Mouse (Mus musculus) intestine, embryonic 16.5 days (tissue): Measurements from ENCODE around the gene Rhox13. TPM values are rescaled to one million over a fixed set of nuclear protein-coding genes. Genes with fewer than 3 reads are reported as not detected.

ENCODE experiments used
- ATAC-seq: fragments of 200-750 bp; cut with Nextera tagmentation; 2 replicates; pipeline ENCODE4 v1.8.0; 2017; ENCODE audit warnings: moderate TSS enrichment, moderate library complexity
- H3K27ac ChIP-seq: fragments of 300-500 bp; sonication (generic); 2 replicates; pipeline ENCODE4 v1.5.1; 2014; ENCODE audit warnings: mild to moderate bottlenecking, low read length
- H3K27me3 ChIP-seq: fragments of 300-500 bp; sonication (generic); replicated peaks from 2 replicates; pipeline ENCODE4 v1.6.1; 2014; ENCODE audit warnings: low read length, control low read depth, mixed read lengths; ENCODE audit not compliant: control insufficient read depth, insufficient read depth
- H3K36me3 ChIP-seq: fragments of 300-500 bp; sonication (generic); 2 replicates; pipeline ENCODE4 v1.6.1; 2014; ENCODE audit warnings: low read length, control low read depth; ENCODE audit not compliant: control insufficient read depth, insufficient read depth
- H3K4me1 ChIP-seq: fragments of 300-500 bp; sonication (generic); 2 replicates; pipeline ENCODE4 v1.6.1; 2014; ENCODE audit warnings: low read length, control low read depth, mixed read lengths; ENCODE audit not compliant: control insufficient read depth, insufficient read depth
- H3K4me2 ChIP-seq: fragments of 300-500 bp; sonication (generic); 2 replicates; pipeline ENCODE4 v1.6.1; 2014; ENCODE audit warnings: low read depth, low read length, control low read depth
- H3K4me3 ChIP-seq: fragments of 300-500 bp; sonication (generic); 2 replicates; pipeline ENCODE4 v1.5.1; 2014; ENCODE audit warnings: mild to moderate bottlenecking, low read length
- H3K9ac ChIP-seq: fragments of 300-500 bp; sonication (generic); 2 replicates; pipeline ENCODE4 v1.6.1; 2014; ENCODE audit warnings: low read depth, low read length
- H3K9me3 ChIP-seq: fragments of 300-500 bp; sonication (generic); 2 replicates; pipeline ENCODE4 v1.6.1; 2016; ENCODE audit warnings: low read length, control low read depth; ENCODE audit not compliant: control insufficient read depth
- WGBS: fragments of 180-500 bp; shearing (Covaris S2); extraction: QIAGEN DNeasy Blood & Tissue Kit; methylation state at CpG from one replicate; pipeline ENCODE4 v1.1.7; 2014; 5-methylcytosine and 5-hydroxymethylcytosine counted together
- polyA plus RNA-seq: library from polyadenylated mRNA; unstranded; fragments of >200 nt; fragmentation: Nextera tagmentation; extraction: Ambion mirVana; gene quantifications from 2 replicates; pipeline ENCODE4 v1.2.1, GENCODE M21; 2015

Gene Rhox13
- polyA plus RNA-seq: not detected in 2 replicates

GRCm38 (mm10) chrX:38120982-38121381 lies at the start of gene Rhox13:
Gene Rhox13, plus strand, starts transcription at chrX:38121219.
- H3K36me3 ChIP-seq: no peaks in the 10 kb centered on the region
- ATAC-seq: no peak
- H3K9me3 ChIP-seq: 0 out of 2 replicates have a peak, but pooled peaks cover 7% of the 10 kb centered on the region
- H3K9ac ChIP-seq: no peak within 1 kb of the TSS
- H3K4me1 ChIP-seq: no peaks in the 10 kb centered on the region
- no peak within 1 kb of the TSS for H3K4me3 ChIP-seq
- H3K27me3 ChIP-seq: no peaks in the 10 kb centered on the region
- WGBS: 94% methylated on average over 20 of the region's 20 CpGs
- H3K4me2 ChIP-seq: no peak within 1 kb of the TSS
- H3K27ac ChIP-seq: no peak within 1 kb of the TSS

- ATAC-seq: no peak
- Histone ChIP-seq H3K4me2 (no peak overlapping the region), H3K36me3 (no peaks in the 10 kb centered on the region), H3K9me3 (no peaks in the 10 kb centered on the region), H3K9ac (no peak overlapping the region), H3K27ac (no peak overlapping the region), H3K27me3 (no peaks in the 10 kb centered on the region), H3K4me1 (no peaks in the 10 kb centered on the region), H3K4me3 (no peak overlapping the region)
- 19% methylated on average over 12 of the region's 12 CpGs for WGBS
Measured at GRCm38 (mm10) chrX:38084226-38084625, 36.8 kb upstream of the Rhox13 start.

- ATAC-seq: no peak
- no peaks in the 10 kb centered on the region for H3K9me3 ChIP-seq
- WGBS: 85% methylated on average over 9 of the region's 9 CpGs
- H3K9ac ChIP-seq: no peak within 1 kb of the TSS
- H3K27me3 ChIP-seq: no peaks in the 10 kb centered on the region
- H3K4me1 ChIP-seq: no peaks in the 10 kb centered on the region
- H3K27ac ChIP-seq: no peak within 1 kb of the TSS
- no peak within 1 kb of the TSS for H3K4me3 ChIP-seq
- H3K4me2 ChIP-seq: no peak within 1 kb of the TSS
- no peaks in the 10 kb centered on the region for H3K36me3 ChIP-seq
Measured at GRCm38 (mm10) chrX:38085041-38085440, 36.0 kb upstream of the Rhox13 start, which contains the start of gene Rhox11. Gene Rhox11, minus strand, starts transcription at chrX:38085141.

- Histone ChIP-seq H3K36me3 (no peaks in the 10 kb centered on the region), H3K4me1 (no peaks in the 10 kb centered on the region), H3K4me2 (no peak within 1 kb of the TSS), H3K27ac (no peak within 1 kb of the TSS), H3K9me3 (no peaks in the 10 kb centered on the region), H3K4me3 (no peak within 1 kb of the TSS), H3K9ac (no peak within 1 kb of the TSS), H3K27me3 (no peaks in the 10 kb centered on the region)
- WGBS: 74% methylated on average over 4 of the region's 4 CpGs
- ATAC-seq: no peak
Measured at GRCm38 (mm10) chrX:38110807-38111206, 10.2 kb upstream of the Rhox13 start, which contains the start of gene Rhox12. Gene Rhox12, minus strand, starts transcription at chrX:38110907.

GRCm38 (mm10) chrX:38121478-38121877 lies 459 bp downstream of the Rhox13 start:
- no peak overlapping the region for H3K4me3 ChIP-seq
- no peaks in the 10 kb centered on the region for H3K27me3 ChIP-seq
- 88% methylated on average over 34 of the region's 34 CpGs for WGBS
- H3K9me3 ChIP-seq: 0 out of 2 replicates have a peak, but pooled peaks cover 7% of the 10 kb centered on the region
- H3K36me3 ChIP-seq: no peaks in the 10 kb centered on the region
- no peaks in the 10 kb centered on the region for H3K4me1 ChIP-seq
- no peak overlapping the region for H3K27ac ChIP-seq
- H3K9ac ChIP-seq: no peak overlapping the region
- H3K4me2 ChIP-seq: no peak overlapping the region
- no peak for ATAC-seq

- Histone ChIP-seq H3K9ac (no peak overlapping the region), H3K9me3 (no peaks in the 10 kb centered on the region)
- no peak for ATAC-seq
Measured at GRCm38 (mm10) chrX:38159097-38159496, 38.1 kb downstream of the Rhox13 start.

GRCm38 (mm10) chrX:38165315-38165714 lies 44.3 kb downstream of the Rhox13 start:
- H3K9ac ChIP-seq: no peak overlapping the region
- H3K27me3 ChIP-seq: no peaks in the 10 kb centered on the region
- H3K4me3 ChIP-seq: no peak overlapping the region
- H3K27ac ChIP-seq: no peak overlapping the region
- H3K36me3 ChIP-seq: no peaks in the 10 kb centered on the region
- ATAC-seq: no peak
- H3K9me3 ChIP-seq: no peaks in the 10 kb centered on the region
- no peak overlapping the region for H3K4me2 ChIP-seq
- no peaks in the 10 kb centered on the region for H3K4me1 ChIP-seq
- 76% methylated on average over 3 of the region's 3 CpGs for WGBS

More at GRCm38 (mm10) chrX:38159097-38159496, 38.1 kb downstream of the Rhox13 start:
- H3K4me2 ChIP-seq: no peak overlapping the region
- no peak overlapping the region for H3K27ac ChIP-seq
- no peaks in the 10 kb centered on the region for H3K27me3 ChIP-seq
- no peaks in the 10 kb centered on the region for H3K4me1 ChIP-seq
- H3K36me3 ChIP-seq: no peaks in the 10 kb centered on the region
- WGBS: 67% methylated on average over 1 of the region's 1 CpGs
- no peak overlapping the region for H3K4me3 ChIP-seq

GRCm38 (mm10) chrX:38166064-38166463 lies 45.0 kb downstream of the Rhox13 start:
- 77% methylated on average over 9 of the region's 9 CpGs for WGBS
- Histone ChIP-seq H3K9ac (no peak overlapping the region), H3K4me2 (no peak overlapping the region), H3K4me1 (no peaks in the 10 kb centered on the region), H3K9me3 (no peaks in the 10 kb centered on the region), H3K27me3 (no peaks in the 10 kb centered on the region), H3K27ac (no peak overlapping the region), H3K4me3 (no peak overlapping the region), H3K36me3 (no peaks in the 10 kb centered on the region)
- ATAC-seq: no peak

- Histone ChIP-seq H3K27me3 (no peaks in the 10 kb centered on the region), H3K4me2 (no peak overlapping the region), H3K9ac (no peak overlapping the region), H3K4me3 (no peak overlapping the region), H3K36me3 (no peaks in the 10 kb centered on the region), H3K4me1 (no peaks in the 10 kb centered on the region), H3K27ac (no peak overlapping the region), H3K9me3 (no peaks in the 10 kb centered on the region)
- 78% methylated on average over 4 of the region's 4 CpGs for WGBS
- ATAC-seq: no peak
Measured at GRCm38 (mm10) chrX:38166592-38166991, 45.6 kb downstream of the Rhox13 start.
